Mouse (Mus musculus) heart, postnatal 36 days (tissue): ENCODE data around the gene Gbgt1. TPM values are rescaled to one million over a fixed set of nuclear protein-coding genes. Genes with fewer than 3 reads are reported as not detected.
"Not testable (repeated sequence)": the region's sequence is repeated elsewhere in the genome, so short reads cannot be mapped to it uniquely, and the experiment has no call there.

Experiments
- DNase-seq, 2 experiments: peaks; one replicate each; pipeline ENCODE4 v3.0.0; 2021 to 2022
- intact Hi-C: fragments of 180-260 bp; cut with DNase I; formaldehyde crosslinking; loops from one replicate; pipeline ENCODE4 v1.15.1; 2025
- total RNA-seq, 2 experiments: library from RNA; stranded (reverse); gene quantifications; 2 replicates each; pipeline ENCODE4 v1.2.3; 2021

Gene Gbgt1
- 1 to 10 TPM; 2.6 to 3.7 TPM for total RNA-seq

- intact Hi-C loops, result no loop called here
- DNase-seq, result peak in 1 of 2 experiments; percentile 9
Observed at GRCm38 (mm10) chr2:28496671-28497070, at the start of gene Gbgt1. Gene Gbgt1 (plus strand): TSS chr2:28496891.

- DNase-seq, result no peak
- intact Hi-C loops, result no loop called here
Observed at GRCm38 (mm10) chr2:28447315-28447670, 49.4 kb upstream of the Gbgt1 start.

- intact Hi-C loops, result no loop called here
- DNase-seq, result no peak
Observed at GRCm38 (mm10) chr2:28451663-28452062, 45.0 kb upstream of the Gbgt1 start.

- DNase-seq, result no peak
- intact Hi-C loops, result no loop called here
Observed at GRCm38 (mm10) chr2:28453539-28453938, 43.2 kb upstream of the Gbgt1 start.

- no peak for DNase-seq
- intact Hi-C loops, result no loop called here
Observed at GRCm38 (mm10) chr2:28456616-28457015, 40.1 kb upstream of the Gbgt1 start.

GRCm38 (mm10) chr2:28463919-28464318 lies 32.8 kb upstream of the Gbgt1 start:
- intact Hi-C loops, result no loop called here
- DNase-seq, result peak; percentile 45 to 66

- intact Hi-C loops, result no loop called here
- DNase-seq, result no peak
Observed at GRCm38 (mm10) chr2:28464919-28465318, 31.8 kb upstream of the Gbgt1 start.

- DNase-seq, result peak; percentile 35 to 57
- intact Hi-C loops, result no loop called here
Observed at GRCm38 (mm10) chr2:28465836-28466518, 30.7 kb upstream of the Gbgt1 start, which contains the start of gene 1700007K13Rik. Gene 1700007K13Rik (minus strand): TSS chr2:28466332.

- intact Hi-C loops, result no loop called here
- peak; percentile 84 to 89 for DNase-seq
Observed at GRCm38 (mm10) chr2:28467860-28468485, 28.7 kb upstream of the Gbgt1 start, which contains the start of gene Mrps2. Gene Mrps2 (plus strand): TSS chr2:28468066.

GRCm38 (mm10) chr2:28468486-28469225 lies 28.0 kb upstream of the Gbgt1 start:
- DNase-seq, result no peak
- intact Hi-C loops, result no loop called here

- no peak for DNase-seq
- intact Hi-C loops, result no loop called here
Observed at GRCm38 (mm10) chr2:28469461-28469860, 27.2 kb upstream of the Gbgt1 start.

- DNase-seq, result no peak
- intact Hi-C loops, result no loop called here
Observed at GRCm38 (mm10) chr2:28470591-28470990, 26.1 kb upstream of the Gbgt1 start.

GRCm38 (mm10) chr2:28472011-28472410 lies 24.7 kb upstream of the Gbgt1 start:
- intact Hi-C loops, result not testable (repeated sequence)

GRCm38 (mm10) chr2:28477993-28478392 lies 18.7 kb upstream of the Gbgt1 start:
- intact Hi-C loops, DNase-seq: not testable (repeated sequence)

More at GRCm38 (mm10) chr2:28472011-28472410, 24.7 kb upstream of the Gbgt1 start:
- DNase-seq, result not testable (repeated sequence)

GRCm38 (mm10) chr2:28479208-28480204 lies 17.2 kb upstream of the Gbgt1 start:
- no peak for DNase-seq
- intact Hi-C loops, result no loop called here

- intact Hi-C loops, result no loop called here
- no peak for DNase-seq
Observed at GRCm38 (mm10) chr2:28483861-28484260, 12.8 kb upstream of the Gbgt1 start.

GRCm38 (mm10) chr2:28494521-28494920 lies 2.2 kb upstream of the Gbgt1 start:
- intact Hi-C loops, result no loop called here

GRCm38 (mm10) chr2:28495207-28495756 lies 1.4 kb upstream of the Gbgt1 start:
- intact Hi-C loops, result no loop called here
- DNase-seq, result no peak

More at GRCm38 (mm10) chr2:28494521-28494920, 2.2 kb upstream of the Gbgt1 start:
- DNase-seq, result no peak

- no peak for DNase-seq
- intact Hi-C loops, result no loop called here
Observed at GRCm38 (mm10) chr2:28495801-28496595, 693 bp upstream of the Gbgt1 start.
